Mouse (Mus musculus): ENCODE data around the gene Gm12888.
"Not testable (repeated sequence)": the region's sequence is repeated elsewhere in the genome, so short reads cannot be mapped to it uniquely, and the experiment has no call there.

Gene Gm12888

DNA sequence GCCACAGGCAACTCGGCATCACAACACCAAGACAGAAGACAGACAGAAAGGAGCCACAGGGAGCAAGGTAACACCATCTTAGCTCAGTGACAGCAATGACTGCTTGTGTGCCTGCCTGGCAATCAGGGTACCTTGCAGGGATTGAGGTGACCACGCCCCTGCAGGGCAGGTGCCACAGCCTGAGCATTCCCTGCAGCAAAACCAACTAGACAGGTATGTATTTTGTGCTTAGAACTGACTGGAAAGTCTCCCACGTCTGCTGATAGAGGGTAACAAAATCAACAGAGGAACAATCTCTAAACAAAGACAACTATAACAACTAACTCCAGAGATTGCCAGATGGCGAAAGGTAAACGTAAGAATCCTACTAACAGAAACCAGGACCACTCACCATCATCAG is at the start of gene Gm12888:
Gene Gm12888 (minus strand): TSS at position 101 of the 400 bp plus-strand sequence.
- in situ Hi-C loops (cut with MboI, MseI), result not testable (repeated sequence)

All from T-helper 1 cell (primary cell).